Mouse (Mus musculus): Measurements from ENCODE around the gene Gm20388. TPM values are rescaled to one million over a fixed set of nuclear protein-coding genes. Genes with fewer than 3 reads are reported as not detected.

The Gm20388 gene
- total RNA-seq, 1 experiment: 27.0 TPM

DNA sequence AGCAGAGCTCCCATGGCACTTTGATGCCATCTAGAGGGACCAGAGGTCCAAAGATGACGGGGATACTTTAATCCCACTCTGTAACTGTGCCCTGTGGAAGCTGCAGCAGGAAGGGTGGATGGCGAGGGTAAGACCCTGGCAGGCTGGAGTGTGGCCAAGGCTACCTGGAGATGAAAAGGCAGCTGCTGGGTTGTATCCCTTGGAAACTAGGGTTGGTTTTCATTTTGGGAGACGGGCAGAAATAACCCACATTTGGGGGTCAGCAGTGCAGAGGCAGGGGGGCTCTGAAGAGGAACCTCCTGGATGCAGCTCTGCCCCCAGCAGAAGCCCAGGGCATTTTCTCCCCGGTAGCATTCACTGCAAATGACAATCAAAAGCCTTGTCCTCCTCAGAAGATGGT lies 3594.6 kb downstream of the Gm20388 start:
- TF ChIP-seq ZNF384 (IDR thresholded peaks at IDR 0.05; ENCODE audit: low read depth, low read length) (no peak), MAFK (IDR thresholded peaks at IDR 0.05; ENCODE audit: insufficient read depth, low read depth, low read length) (no peak), ZC3H11A (IDR thresholded peaks at IDR 0.05; ENCODE audit: borderline replicate concordance, low read depth, low read length) (no peak), CHD2 (IDR thresholded peaks at IDR 0.05; ENCODE audit: low read depth, low read length) (no peak), HCFC1 (IDR thresholded peaks at IDR 0.05; ENCODE audit: borderline replicate concordance, insufficient read depth, low read length) (no peak)
- Histone ChIP-seq H3K4me1 (ENCODE audit: control insufficient read depth in 2 of 2, insufficient read depth in 2 of 2, low read length in 2 of 2, poor library complexity in 1 of 2) (0 out of 4 replicates have a peak, but pooled peaks cover 0 to 2% of the 10 kb centered on the region in 2 experiments), H3K9me3 (ENCODE audit: control insufficient read depth, insufficient read depth, low read depth, low read length) (no peaks in the 10 kb centered on the region), H3K9ac (ENCODE audit: insufficient read depth, low read depth, low read length, poor library complexity, severe bottlenecking) (no peak overlapping the region), H3K4me3 (ENCODE audit: insufficient read depth in 1 of 2, low read depth in 1 of 2, low read length in 2 of 2, poor library complexity in 1 of 2, severe bottlenecking in 1 of 2) (no peak overlapping the region), H3K27ac (ENCODE audit: insufficient read depth, low read depth, low read length, poor library complexity, severe bottlenecking) (no peak overlapping the region), H3K36me3 (ENCODE audit: control insufficient read depth, insufficient read depth, low read length, poor library complexity, severe bottlenecking) (peaks cover 36% of the 10 kb centered on the region)
- in situ Hi-C loops (cut with MboI; ENCODE audit: low sequenced_read_pairs in 2 of 2, unreplicated experiment in 2 of 2): no loop called here
- no peak for DNase-seq (ENCODE audit: low read depth, low spot score)

- peaks cover 36% of the 10 kb centered on the region for H3K36me3 ChIP-seq (ENCODE audit: control insufficient read depth, insufficient read depth, low read length, poor library complexity, severe bottlenecking)
- H3K4me1 ChIP-seq (ENCODE audit: control insufficient read depth in 2 of 2, insufficient read depth in 2 of 2, low read length in 2 of 2, poor library complexity in 1 of 2): 0 out of 4 replicates have a peak, but pooled peaks cover 0 to 2% of the 10 kb centered on the region in 2 experiments
- DNase-seq (ENCODE audit: low read depth, low spot score): no peak
- H3K9me3 ChIP-seq (ENCODE audit: control insufficient read depth, insufficient read depth, low read depth, low read length): no peaks in the 10 kb centered on the region
- no peak overlapping the region for H3K9ac ChIP-seq (ENCODE audit: insufficient read depth, low read depth, low read length, poor library complexity, severe bottlenecking)
- H3K4me3 ChIP-seq (ENCODE audit: insufficient read depth in 1 of 2, low read depth in 1 of 2, low read length in 2 of 2, poor library complexity in 1 of 2, severe bottlenecking in 1 of 2): no peak overlapping the region
- no peak for TF ChIP-seq CHD2 (IDR thresholded peaks at IDR 0.05; ENCODE audit: low read depth, low read length)
- TF ChIP-seq MAFK (IDR thresholded peaks at IDR 0.05; ENCODE audit: insufficient read depth, low read depth, low read length): no peak
- no peak for TF ChIP-seq HCFC1 (IDR thresholded peaks at IDR 0.05; ENCODE audit: borderline replicate concordance, insufficient read depth, low read length)
- no peak for TF ChIP-seq ZNF384 (IDR thresholded peaks at IDR 0.05; ENCODE audit: low read depth, low read length)
- TF ChIP-seq ZC3H11A (IDR thresholded peaks at IDR 0.05; ENCODE audit: borderline replicate concordance, low read depth, low read length): no peak
- in situ Hi-C loops (cut with MboI; ENCODE audit: low sequenced_read_pairs in 2 of 2, unreplicated experiment in 2 of 2): no loop called here
- H3K27ac ChIP-seq (ENCODE audit: insufficient read depth, low read depth, low read length, poor library complexity, severe bottlenecking): no peak overlapping the region
Measured at GRCm38 (mm10) chr8:123505695-123506094, 3595.1 kb downstream of the Gm20388 start.

DNA sequence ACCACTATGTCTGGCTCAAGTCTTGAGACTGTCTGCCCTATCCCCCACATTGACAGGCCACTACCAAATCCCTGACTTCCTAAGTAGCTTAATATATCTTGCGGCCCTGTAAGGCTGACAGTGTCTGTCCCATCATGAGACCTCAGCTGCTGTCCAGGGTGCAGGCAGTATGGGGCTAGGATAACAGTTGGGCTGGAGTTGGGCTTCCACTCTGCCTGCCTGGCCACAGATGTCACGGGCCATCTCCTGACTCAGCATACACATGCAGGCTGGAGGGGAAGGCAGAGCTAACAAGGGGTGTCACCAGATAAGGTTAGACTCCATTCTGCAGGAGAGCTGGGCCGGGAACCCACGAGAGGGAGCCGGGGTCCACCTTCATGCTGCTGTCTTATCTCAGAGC lies 3596.5 kb downstream of the Gm20388 start:
- no peak for DNase-seq (ENCODE audit: low read depth, low spot score)
- Histone ChIP-seq H3K9ac (ENCODE audit: insufficient read depth, low read depth, low read length, poor library complexity, severe bottlenecking) (no peak overlapping the region), H3K9me3 (ENCODE audit: control insufficient read depth, insufficient read depth, low read depth, low read length) (no peaks in the 10 kb centered on the region), H3K36me3 (ENCODE audit: control insufficient read depth, insufficient read depth, low read length, poor library complexity, severe bottlenecking) (peaks cover 24% of the 10 kb centered on the region; the same call in 1 of the 2 replicates), H3K4me1 (ENCODE audit: control insufficient read depth in 2 of 2, insufficient read depth in 2 of 2, low read length in 2 of 2, poor library complexity in 1 of 2) (0 out of 4 replicates have a peak, but pooled peaks cover 0 to 2% of the 10 kb centered on the region in 2 experiments), H3K27ac (ENCODE audit: insufficient read depth, low read depth, low read length, poor library complexity, severe bottlenecking) (no peak overlapping the region), H3K4me3 (ENCODE audit: insufficient read depth in 1 of 2, low read depth in 1 of 2, low read length in 2 of 2, poor library complexity in 1 of 2, severe bottlenecking in 1 of 2) (no peak overlapping the region)
- TF ChIP-seq HCFC1 (IDR thresholded peaks at IDR 0.05; ENCODE audit: borderline replicate concordance, insufficient read depth, low read length): no peak
- no peak for TF ChIP-seq ZC3H11A (IDR thresholded peaks at IDR 0.05; ENCODE audit: borderline replicate concordance, low read depth, low read length)
- no peak for TF ChIP-seq ZNF384 (IDR thresholded peaks at IDR 0.05; ENCODE audit: low read depth, low read length)
- TF ChIP-seq CHD2 (IDR thresholded peaks at IDR 0.05; ENCODE audit: low read depth, low read length): no peak
- TF ChIP-seq MAFK (IDR thresholded peaks at IDR 0.05; ENCODE audit: insufficient read depth, low read depth, low read length): no peak
- in situ Hi-C loops (cut with MboI; ENCODE audit: low sequenced_read_pairs in 2 of 2, unreplicated experiment in 2 of 2): no loop called here

DNA sequence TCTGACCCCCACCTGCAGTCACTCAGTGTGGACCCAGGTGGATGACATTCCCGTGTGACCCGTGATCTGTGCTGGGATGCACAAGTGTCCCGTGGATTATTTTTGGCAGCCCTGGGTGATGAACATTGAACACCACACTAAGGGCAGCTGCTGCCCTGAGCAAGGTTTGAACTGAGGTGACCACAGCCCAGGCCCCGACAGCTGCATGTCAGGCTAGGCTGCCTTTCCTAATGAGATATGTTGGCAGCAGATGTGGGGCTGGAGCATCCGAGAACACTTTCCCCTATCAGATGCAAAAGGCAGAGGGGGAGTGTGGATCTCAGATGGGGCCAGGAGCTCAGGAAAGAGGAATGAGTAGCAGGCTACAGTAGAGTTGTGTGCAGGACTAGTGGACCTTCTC lies 3600.2 kb downstream of the Gm20388 start:
- H3K9me3 ChIP-seq (ENCODE audit: control insufficient read depth, insufficient read depth, low read depth, low read length): no peaks in the 10 kb centered on the region
- in situ Hi-C loops (cut with MboI; ENCODE audit: low sequenced_read_pairs in 2 of 2, unreplicated experiment in 2 of 2): no loop called here
- TF ChIP-seq ZC3H11A (IDR thresholded peaks at IDR 0.05; ENCODE audit: borderline replicate concordance, low read depth, low read length): no peak
- no peak for TF ChIP-seq MAFK (IDR thresholded peaks at IDR 0.05; ENCODE audit: insufficient read depth, low read depth, low read length)
- TF ChIP-seq HCFC1 (IDR thresholded peaks at IDR 0.05; ENCODE audit: borderline replicate concordance, insufficient read depth, low read length): no peak
- TF ChIP-seq CHD2 (IDR thresholded peaks at IDR 0.05; ENCODE audit: low read depth, low read length): no peak
- TF ChIP-seq ZNF384 (IDR thresholded peaks at IDR 0.05; ENCODE audit: low read depth, low read length): no peak

More for the DNA sequence above, 3600.2 kb downstream of the Gm20388 start:
- Histone ChIP-seq H3K27ac (ENCODE audit: insufficient read depth, low read depth, low read length, poor library complexity, severe bottlenecking) (no peak overlapping the region), H3K4me1 (ENCODE audit: control insufficient read depth in 2 of 2, insufficient read depth in 2 of 2, low read length in 2 of 2, poor library complexity in 1 of 2) (no peaks in the 10 kb centered on the region; a peak in 1 of 4 replicates), H3K4me3 (ENCODE audit: insufficient read depth in 1 of 2, low read depth in 1 of 2, low read length in 2 of 2, poor library complexity in 1 of 2, severe bottlenecking in 1 of 2) (no peak overlapping the region), H3K36me3 (ENCODE audit: control insufficient read depth, insufficient read depth, low read length, poor library complexity, severe bottlenecking) (peaks cover 10% of the 10 kb centered on the region; the same call in 1 of the 2 replicates), H3K9ac (ENCODE audit: insufficient read depth, low read depth, low read length, poor library complexity, severe bottlenecking) (no peak overlapping the region)
- DNase-seq (ENCODE audit: low read depth, low spot score): no peak
